Mouse (Mus musculus): Measurements from ENCODE around the gene Gm17359. TPM values are rescaled to one million over a fixed set of nuclear protein-coding genes. Genes with fewer than 3 reads are reported as not detected.
A peak's percentile ranks its signal among the peaks of the same experiment; 100 is the strongest.

The Gm17359 gene
- not detected in 2 replicates for total RNA-seq (2015)
- not detected in 2 replicates for total RNA-seq (2017)

DNA sequence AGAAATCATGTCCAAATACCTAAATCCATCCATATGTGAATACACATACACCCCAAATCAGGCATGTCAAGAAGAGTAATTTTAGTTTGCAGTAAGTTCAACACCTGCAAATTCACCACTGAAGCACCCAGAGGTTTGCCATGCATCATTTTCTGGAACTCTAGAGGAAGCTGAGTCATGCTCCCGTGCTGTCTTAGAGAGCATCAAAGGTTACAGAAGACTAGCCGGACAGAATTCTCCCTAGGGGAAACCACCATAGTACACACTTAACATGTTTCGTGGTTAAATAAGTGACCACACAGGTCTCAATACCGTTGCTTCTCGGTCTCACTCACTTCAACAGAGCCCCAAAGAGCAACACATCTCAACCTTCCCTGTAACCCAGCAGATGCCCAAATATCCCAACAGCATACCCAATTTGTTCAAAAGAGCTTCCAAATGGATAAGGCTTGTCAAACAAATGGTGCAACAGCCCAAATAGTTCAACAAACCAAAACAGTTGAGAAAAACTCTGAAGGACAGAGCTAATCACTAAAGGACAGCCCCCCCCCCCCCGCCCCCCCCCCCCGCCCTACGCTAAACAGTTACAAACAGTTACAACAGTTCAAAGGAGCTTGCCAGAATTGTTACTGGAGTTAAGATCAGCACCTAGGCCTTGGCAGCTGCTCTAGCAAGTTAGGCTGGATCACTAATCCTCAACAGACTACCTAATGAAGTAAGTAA, at the start of gene Gm17359:
Gm17359 (plus strand) TSS at position 618 of the 723 bp plus-strand sequence.
- no peak for ATAC-seq (ENCODE audit: poor library complexity, severe bottlenecking)

DNA sequence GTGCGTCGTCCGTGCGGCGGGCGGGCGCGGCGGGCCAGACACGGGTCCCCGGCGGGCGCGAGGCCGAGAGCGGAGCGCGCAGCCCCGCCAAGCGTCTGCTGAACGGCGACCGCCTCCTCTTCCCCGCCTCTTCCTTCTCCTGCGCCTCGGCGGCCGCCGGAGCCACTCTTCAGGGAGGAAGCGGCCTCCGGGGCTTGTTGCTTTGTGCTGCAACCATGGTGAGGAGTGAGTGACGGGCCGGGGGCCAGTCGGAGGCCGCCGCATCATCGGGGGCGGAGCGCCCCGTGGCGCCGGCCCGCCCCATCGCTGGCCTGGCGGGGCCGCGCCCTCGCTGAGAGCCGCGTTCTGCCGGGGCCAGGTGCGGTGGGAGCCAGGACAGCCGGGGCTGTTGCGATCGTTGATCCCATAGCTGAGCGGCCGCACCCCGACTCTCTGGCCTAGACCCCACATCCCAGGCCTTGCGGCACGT, 49.3 kb upstream of the Gm17359 start:
- ATAC-seq (ENCODE audit: poor library complexity, severe bottlenecking): peak; percentile 87

DNA sequence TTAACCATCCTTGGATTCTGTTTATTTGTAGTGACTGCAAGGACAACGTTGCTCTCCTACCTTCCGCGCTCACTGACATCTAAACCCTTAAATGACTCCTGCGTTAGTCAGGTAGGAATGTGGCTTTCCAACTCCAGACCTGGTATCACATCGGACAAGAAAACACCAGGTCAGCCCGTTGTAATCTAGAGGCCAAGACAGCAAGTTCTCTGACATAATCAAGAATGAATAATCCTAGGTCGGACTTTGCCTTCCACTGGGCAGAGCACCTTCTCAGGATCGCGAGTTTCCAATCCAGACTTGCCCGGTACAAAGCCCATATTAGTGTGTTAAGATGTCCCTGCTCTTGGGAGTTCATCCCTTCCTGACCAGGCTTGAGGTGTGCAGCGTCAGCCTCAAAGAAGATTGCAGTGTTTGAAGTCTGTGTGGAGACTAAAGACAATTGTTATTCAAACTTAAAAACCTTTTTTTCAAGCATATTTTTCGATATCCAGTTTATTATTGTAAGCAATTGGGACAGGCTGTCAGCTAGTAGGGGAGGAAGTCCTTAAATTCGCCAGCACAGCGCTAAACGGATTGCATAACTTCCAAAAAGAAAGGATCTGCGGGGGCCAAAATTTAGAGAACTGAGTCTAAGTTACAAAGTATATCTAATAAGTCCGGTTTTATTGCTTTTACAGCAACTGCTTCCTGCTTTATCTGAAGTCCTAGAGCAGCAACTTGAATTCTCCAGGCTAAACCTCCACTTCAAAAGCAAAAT, 48.6 kb upstream of the Gm17359 start:
- peak; percentile 30 for ATAC-seq (ENCODE audit: poor library complexity, severe bottlenecking)

DNA sequence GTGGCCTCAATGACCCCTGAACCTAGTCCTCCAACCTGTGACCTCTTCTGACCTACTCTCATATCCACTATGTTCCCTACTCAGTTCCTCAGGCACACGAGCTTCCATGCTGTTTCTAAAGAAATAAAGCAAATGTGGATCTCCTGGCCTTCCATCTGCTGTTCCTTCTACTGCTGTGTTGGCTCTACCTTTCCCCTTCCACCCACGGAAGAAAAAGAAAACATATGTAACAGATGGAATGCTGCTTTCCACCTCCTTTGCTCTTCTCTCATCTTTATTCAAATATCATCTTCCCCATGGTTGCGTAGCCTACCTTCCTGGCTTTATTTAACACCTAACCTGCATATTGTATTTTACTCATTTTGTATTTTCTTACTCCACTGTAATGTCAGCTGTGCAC, 47.4 kb upstream of the Gm17359 start:
- no peak for ATAC-seq (ENCODE audit: poor library complexity, severe bottlenecking)

DNA sequence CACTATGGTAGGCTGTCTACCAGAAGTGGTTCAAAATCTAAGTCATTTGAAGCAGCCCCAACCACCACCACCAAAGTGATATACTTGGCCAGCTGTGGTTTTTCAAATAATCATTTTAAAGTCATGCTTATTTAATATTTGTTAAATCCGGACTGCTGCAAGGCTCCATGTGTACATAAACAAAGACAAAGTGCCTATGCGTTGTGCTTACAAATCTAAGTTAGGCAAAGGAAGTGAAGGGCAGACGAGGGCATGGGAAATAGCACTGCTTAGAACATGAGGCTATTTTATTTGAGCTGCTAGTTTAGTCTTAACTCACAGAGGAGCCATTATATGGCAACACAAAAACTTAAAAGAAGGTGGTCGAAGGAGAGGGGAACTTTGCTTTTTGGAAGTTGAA, 43.4 kb upstream of the Gm17359 start:
- ATAC-seq (ENCODE audit: poor library complexity, severe bottlenecking): no peak

DNA sequence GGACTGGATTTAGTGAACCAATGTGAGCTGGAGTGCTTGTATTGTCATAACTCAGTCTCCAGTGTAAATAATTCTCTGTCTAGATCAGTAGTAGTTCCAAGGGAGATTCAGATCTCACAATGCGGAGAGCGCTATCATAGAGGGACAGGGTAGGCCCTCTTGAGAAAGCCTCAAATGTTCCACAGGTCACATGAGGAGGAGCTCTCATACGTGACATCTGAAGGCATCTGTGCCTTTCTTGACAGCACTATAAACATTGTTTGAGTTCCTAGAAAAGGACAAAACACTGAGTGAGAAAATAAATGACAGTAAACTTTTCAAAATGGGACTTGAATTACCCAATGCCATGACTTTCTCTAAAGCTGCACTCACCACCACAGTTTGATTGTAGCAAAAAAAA, 41.8 kb upstream of the Gm17359 start:
- no peak for ATAC-seq (ENCODE audit: poor library complexity, severe bottlenecking)

DNA sequence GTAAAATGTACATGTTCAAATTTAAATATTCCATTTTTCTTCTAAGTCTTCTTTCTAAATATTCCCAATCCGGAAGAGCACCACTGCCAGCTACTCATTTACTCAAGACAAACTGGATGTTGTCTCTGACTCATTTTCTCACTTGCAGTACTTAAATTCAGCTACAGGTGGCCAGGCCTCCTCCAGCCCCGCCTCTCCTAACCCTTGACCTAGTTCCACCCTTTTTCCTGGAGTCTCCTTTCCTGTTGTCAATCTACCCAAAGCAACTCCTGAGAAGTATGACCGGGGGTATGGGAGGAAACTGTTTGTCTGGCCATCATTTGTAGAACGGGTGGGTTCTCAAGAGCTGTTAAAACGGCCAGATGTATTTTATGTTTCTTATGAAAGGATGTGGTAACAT, 40.4 kb upstream of the Gm17359 start:
- ATAC-seq (ENCODE audit: poor library complexity, severe bottlenecking): no peak

DNA sequence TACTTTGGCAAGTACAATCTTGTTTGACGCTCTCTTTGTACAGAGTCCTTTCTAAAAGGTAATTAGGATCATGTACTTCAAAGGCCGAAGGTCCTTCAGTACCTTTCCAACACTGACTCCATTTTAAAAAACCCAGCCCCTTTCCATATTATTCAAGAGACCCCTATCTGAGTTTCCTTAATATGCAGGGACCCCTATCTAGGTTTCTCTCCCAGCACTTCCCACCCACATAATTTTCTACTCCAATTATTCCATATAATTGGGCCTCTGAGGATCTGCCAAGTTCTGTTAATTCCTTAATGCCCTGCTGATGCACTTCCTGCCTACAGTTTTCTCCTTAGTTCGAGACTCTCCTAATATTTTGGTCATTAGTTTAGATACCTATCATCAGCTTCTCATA, 39.9 kb upstream of the Gm17359 start:
- no peak for ATAC-seq (ENCODE audit: poor library complexity, severe bottlenecking)

DNA sequence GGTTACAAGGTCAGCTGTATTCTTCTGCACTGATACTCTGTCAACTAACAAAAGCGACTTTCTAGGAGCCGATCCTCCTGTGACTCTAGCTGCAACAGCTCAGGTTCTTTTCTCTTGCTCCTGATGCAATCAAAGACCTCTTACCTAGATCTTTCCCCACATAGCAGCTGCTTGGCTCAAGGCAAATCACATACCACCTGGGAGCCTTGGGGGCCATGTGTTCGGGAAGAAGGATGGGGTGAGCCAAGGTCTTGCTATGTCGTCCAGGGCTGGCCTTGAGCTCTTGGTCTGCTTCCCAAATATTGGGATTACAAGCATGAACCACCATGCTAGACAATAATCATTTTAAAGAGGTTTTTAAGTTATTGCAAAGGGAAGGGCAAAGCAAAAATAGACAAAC, 39.2 kb upstream of the Gm17359 start:
- ATAC-seq (ENCODE audit: poor library complexity, severe bottlenecking): no peak

DNA sequence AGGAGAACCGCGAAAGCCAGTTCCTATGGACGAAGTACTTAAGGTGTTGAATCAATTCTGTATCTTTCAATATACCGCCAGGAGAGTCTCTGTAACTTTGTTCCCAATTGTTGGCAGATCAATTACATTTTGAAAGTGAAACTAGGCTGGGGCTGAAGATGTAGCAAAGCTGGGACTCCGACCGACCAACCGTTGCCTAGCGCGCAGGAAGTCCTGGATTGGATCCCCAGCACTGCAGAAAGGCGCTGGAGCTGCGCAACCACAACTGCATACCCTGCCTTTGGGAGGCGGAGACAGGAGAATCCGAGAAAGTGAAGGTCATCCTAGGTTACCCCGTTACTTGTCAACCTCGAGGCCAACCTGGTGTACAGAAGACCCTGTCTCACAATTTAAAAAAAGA, 37.1 kb upstream of the Gm17359 start:
- no peak for ATAC-seq (ENCODE audit: poor library complexity, severe bottlenecking)

DNA sequence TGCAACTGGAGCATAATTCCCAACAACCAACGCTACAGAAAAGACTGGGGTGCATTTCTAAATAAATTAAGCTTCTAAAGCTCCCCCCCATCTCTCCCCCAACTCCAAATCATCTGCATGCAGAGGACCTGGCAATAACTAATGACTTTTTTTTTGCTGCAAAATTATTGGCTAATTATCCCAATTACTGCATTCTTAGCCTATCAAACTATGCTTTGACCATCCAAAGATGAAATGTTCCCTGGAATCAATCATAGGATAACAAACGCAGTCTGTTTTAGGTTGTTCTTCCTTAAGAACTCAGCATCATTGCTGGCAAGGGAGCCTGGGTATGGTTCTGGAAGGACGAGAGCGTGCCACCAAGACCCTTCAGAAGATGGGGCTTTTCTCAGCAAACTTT, 27.9 kb upstream of the Gm17359 start:
- no peak for ATAC-seq (ENCODE audit: poor library complexity, severe bottlenecking)

DNA sequence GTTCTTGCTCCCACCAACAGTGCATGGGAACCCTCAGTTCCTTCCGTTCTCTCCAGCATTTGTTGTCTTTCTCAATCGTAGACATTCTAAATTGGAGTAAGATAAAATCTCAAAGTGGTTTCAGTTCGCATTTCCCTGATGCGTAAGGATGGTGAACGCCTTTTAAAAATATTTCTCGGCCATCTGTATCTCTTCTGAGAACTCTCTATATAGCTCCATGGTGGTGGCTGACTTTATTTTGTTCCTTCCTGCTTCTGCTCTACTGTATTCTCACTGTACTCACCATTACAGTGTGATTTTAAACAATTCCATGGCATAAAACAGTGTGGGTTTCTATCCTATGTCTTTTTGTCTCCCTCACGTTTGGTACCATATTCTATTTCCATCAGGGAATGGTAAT, 26.3 kb upstream of the Gm17359 start:
- ATAC-seq (ENCODE audit: poor library complexity, severe bottlenecking): no peak

DNA sequence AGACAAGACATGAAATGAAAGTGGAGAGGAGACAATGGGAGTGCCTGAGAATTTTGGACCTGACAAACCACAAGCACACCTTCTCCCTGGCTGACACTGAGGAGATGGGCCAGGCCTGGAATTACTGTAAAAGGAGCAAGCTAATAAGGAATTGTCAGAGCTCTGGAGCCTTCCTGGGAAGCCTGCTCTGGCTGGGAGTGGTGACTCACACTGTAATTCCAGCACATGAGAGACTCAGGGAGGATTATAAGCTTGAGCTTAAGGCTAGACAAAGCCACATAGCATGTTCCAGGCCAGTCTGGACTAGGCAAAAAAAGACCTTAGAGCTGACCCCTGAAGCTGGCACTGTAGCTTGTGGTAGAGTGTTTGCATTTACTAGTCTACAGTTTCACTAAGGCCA, 24.6 kb upstream of the Gm17359 start:
- ATAC-seq (ENCODE audit: poor library complexity, severe bottlenecking): no peak

DNA sequence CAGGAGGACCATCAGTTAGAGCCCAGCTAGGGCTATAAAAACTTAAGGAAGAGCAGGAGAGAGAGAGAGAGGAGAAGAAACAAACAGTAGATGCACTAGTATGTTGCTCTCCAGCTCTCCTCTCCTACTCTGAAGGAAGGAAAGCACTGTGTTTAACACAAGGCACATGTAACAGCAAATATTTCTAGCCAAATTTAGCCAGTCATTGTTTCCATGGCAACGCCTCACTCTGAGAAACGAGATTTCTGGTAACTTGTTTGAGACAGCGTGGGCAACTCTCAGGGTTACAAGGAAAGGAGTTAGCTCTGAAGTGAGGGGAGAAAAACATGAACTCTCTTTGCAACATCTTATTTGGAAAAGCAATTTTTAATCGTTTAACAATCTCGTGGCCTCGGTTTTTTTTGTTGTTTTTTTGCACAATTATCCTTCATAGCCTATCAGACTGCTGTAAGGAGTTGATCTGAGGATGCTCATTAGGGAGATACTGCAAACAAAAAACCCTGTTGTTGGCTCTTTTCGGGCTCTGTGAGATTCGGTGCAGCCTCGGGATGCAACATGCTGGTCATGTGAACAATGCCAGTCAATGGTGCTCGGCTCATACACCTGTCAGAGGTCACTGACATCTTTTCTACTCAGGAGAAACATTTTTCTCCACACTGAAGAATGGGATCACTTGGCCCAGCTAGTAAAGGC, 22.3 kb upstream of the Gm17359 start:
- ATAC-seq (ENCODE audit: poor library complexity, severe bottlenecking): no peak

DNA sequence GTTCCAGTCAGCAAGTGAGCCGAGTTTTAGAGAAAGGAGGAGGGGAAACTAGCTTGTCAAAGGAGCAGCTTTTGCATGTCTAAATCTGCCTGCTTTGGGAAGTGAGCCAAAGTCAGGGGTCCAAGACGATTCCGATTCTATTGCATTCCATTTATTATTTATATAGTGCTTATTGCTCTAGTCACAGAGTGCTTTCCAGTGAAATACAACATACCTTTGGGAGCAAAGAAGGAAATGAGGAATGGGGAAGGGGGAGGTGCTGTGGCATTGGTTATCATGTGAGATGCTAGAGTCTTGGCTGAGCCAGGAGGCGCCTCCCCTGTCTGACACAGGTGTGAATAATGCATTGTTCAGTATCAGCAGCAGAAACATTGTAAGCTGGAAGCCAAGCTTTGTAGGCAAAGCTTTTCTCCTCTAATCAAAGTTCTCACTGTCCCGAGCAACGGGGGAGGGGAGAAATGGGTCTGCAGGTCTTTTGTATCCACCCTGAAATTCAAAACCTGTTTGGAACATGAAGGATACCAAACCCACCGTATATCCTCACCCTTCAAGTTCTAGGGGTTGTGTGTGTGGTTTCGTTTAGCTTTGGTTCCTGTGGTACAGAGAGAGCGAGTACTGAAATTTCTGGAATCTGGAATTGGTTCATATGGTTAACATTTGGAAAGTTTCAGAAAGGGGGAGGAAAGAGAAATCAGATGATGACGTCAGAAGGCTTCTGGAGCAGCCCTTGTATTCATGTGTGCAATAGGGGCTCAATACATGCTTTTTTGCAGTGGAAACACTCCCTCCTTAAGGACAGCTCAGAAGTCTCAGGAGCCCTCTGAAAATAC, 11.5 kb upstream of the Gm17359 start:
- no peak for ATAC-seq (ENCODE audit: poor library complexity, severe bottlenecking)

DNA sequence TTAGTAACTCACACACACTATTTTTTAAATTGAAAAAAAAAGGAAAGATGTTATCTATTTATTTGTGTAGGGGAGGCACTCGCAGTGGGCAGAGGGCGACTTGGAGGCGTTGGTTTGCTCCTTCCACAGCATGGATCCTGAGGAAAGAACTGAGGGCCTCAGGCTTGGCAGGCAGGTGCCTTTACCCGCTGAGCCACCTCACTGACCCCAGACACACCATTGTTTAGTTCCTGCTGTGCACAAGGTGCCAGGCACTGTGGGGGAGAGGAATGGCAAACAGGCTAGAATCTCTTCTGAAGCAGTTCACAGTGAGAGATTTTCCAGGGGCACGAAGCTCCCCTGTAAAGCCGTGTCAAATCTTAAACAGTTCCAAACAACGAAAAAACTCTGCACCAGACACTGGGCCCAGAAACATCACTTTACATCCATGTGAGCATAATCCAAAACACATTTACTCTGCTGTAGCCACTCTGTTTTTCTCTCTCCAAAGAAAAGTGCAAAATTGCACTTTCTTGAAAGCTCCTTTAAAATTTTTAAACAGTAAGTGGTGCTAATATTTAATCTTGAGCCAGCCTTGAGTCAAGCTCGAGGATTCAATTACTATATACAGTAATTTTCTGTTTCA, 6.7 kb upstream of the Gm17359 start:
- ATAC-seq (ENCODE audit: poor library complexity, severe bottlenecking): no peak

DNA sequence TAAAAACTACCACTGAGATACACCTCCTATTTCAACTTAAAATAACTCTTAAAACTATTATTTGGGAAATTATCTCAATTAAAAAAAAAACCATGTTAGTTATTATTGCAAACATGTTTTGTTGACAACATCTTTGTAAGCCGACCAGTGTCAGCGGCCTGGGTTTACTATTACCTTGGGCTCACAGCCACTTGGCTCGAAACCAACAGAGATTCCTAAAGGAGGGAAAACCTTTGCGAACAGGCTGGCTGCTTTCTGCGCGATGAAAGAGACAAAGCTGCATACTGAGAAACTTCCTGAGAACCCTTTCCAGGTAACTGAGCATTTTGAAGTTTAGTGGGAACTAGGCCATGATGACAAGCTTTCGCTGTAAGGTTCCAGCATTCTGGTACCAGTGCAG, 3.4 kb upstream of the Gm17359 start:
- ATAC-seq (ENCODE audit: poor library complexity, severe bottlenecking): no peak

DNA sequence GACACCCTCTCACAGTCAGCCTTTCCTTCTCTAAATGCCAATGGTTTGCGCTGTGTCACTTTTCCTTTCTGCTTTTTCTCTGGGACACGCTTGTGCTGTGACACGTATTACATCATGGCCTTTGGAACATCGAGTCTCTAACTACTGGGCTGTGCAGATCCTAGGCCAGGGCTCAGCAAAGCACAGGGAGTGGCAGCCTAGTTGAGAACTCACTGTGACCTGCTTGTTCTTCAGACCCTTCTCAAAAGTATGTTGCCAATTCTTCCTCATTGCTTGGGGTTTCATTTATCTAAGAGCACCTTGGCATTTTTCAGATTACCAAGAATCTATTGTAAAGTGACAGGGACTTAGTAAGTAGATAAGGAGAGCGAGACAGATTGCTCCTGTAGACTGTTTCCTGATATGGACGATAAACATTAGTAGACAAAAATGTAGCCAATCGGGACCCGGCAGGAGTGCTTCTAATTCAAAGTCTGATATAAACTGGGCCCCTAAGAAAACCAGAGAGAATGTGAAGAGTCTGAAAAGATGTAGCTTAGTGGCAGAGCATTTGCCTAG, 2.7 kb upstream of the Gm17359 start:
- ATAC-seq (ENCODE audit: poor library complexity, severe bottlenecking): no peak

DNA sequence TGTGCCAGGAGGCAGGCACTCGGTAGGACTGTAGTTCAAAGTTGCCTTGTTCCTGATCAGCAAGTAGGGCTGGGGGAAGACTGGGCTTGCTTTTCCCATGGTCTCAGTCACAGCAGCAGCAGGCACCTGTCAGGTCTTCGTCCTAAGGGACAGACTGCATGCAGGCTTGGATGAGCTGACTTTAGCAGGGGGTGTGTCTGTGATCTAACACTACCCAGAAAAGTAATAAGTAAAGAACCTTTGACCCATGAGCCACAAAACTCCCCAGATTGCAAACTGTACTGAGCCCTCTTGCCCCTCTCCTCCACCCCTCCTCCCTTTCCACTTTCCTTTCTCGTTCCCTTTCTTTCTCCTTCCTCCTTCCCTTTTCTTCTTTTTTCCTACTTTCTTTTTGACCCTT, 4.3 kb downstream of the Gm17359 start:
- no peak for ATAC-seq (ENCODE audit: poor library complexity, severe bottlenecking)

Data from megakaryocyte, adult 5-6 weeks (primary cell).